Mouse (Mus musculus): ENCODE measurements around the gene Gucy2g.
A peak's percentile ranks its signal among the peaks of the same experiment; 100 is the strongest.

The Gucy2g gene

GRCm38 (mm10) chr19:55247991-55248520, 7.0 kb upstream of the Gucy2g start:
- DNase-seq (ENCODE audit: low read depth, low spot score): no peak

DNA sequence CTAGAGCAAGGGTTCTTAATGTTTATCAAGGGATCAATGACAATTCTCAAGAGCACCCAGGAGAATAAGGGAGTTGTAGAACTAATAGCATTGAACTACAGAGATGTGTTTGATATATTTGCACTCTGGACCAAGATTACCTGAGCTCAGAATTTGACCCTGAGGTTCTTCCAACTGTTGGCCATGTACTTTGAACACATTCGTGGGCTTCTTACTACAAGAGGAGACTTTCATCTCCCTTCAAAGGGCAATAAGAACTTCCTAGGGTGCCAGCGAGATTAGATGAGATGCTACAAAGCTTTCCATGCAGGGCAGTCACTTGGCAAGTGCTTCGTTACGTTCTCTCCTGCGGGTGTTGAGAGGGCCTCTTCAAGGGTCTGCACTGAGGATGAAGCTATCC, 6.5 kb upstream of the Gucy2g start:
- no peak for DNase-seq (ENCODE audit: low read depth, low spot score)

DNA sequence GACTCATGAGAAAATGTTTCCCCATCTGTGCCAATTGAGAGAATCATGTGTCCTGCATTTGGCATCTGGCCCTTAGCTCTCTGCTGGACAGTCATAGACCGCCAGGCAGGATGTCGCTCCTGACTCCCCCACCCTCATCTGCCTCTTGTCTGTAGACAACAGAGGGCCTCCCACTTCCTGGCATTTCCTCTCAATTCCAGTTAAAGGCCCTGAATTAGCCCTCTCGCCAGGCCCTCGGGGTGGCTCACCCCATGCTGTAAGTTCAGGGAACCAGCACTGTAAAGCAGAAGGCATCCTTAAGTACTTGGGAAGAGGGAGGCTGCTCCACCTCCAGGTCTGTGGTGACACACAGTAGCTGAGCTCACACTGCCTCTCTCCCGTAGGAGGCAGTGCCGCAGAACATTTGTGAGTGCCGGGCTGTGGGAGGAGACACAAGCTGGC, 3.8 kb upstream of the Gucy2g start:
- DNase-seq (ENCODE audit: low read depth, low spot score): no peak

DNA sequence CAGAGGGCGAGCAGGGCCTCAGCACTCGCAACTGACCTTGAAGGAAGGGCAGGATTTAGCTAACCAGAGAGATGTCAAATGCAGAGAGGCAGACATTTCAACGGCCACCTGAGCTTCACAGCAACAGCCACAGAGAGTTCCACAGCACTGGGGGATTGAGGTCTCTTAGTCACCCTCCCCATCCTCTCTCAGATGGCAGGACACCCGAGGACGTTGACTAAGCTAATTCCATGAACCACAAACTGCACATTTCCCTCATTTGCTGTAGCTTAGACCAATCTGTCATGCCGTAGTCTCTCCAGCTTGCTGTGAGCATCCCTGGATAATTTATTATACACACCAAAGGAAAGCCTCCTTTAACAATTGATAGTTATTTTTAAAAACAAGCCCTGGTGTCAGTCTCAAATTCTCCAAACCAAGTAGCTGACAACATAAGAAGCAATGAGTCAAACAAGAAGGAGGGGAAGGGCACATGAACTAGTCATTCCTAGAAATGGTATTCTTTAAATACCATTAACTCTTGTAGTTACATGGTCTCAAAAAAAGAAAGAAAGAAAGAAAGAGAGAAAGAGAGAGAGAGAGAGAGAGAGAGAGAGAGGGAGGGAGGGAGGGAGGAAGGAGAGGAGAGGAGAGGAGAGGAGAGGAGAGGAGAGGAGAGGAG, 1.1 kb downstream of the Gucy2g start:
- no peak for DNase-seq (ENCODE audit: low read depth, low spot score)

GRCm38 (mm10) chr19:55236564-55236963, 4.5 kb downstream of the Gucy2g start:
- DNase-seq (ENCODE audit: low read depth, low spot score): no peak

GRCm38 (mm10) chr19:55236026-55236425, 5.0 kb downstream of the Gucy2g start:
- no peak for DNase-seq (ENCODE audit: low read depth, low spot score)

DNA sequence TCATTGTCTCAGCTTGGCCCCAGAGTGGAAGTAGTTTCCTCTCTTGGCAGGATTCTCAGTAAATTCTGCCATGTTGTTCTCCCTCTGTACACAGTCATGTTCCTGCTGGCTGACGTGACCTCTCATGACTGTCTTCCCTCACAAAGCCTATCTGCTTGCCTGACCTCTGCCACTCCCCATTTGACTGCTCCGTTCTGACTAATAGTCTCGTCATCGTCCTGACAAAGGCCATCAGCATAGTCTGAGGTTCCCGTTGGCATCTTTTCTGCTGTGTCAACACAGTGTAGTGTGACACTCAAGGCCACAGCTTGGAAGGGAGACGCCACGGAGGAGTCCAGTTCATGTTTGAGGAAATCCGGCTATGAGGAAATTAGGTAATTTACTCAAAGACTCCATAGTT, 8.9 kb downstream of the Gucy2g start:
- no peak for DNase-seq (ENCODE audit: low read depth, low spot score)

DNA sequence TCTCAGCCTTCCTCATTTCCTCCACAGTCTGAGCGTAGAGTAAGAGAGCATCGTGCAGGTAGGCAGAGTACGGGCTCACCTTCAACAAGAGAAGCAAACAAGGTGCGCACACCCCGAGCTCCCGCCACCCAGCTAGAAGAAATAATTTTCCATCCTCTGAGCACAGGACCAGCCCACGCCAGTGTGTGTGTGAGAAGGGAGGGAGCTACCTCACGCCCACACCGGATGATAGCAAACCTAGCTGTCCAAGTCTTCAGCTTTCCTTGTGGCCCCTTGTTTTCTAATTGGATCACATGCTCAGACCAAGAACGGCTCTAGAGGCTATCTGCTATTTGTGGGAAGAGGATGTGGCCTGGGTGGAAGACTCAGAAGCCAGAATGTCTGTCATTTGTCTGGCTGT, 10.0 kb downstream of the Gucy2g start:
- peak; percentile 16 for DNase-seq (ENCODE audit: low read depth, low spot score)

DNA sequence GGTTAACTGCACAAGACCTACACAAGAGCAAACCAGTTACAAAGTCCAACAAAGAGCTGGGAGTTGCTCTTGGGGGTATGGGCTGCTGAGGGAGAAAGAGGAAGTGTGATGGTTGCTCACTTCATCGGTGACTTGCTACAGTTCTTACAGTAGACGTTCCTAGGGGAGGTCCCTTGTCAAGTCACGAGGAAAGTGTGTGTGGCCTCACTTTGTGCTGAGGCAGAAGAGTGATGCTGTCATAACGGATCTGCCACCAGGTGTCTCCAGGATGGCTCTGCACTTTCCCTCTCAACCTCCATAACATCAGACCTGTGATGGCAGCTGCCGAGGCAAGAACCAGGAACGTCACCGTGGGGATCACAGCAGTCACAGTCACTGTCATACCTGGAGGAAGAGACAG, 13.9 kb downstream of the Gucy2g start:
- peak; percentile 39 for DNase-seq (ENCODE audit: low read depth, low spot score)

DNA sequence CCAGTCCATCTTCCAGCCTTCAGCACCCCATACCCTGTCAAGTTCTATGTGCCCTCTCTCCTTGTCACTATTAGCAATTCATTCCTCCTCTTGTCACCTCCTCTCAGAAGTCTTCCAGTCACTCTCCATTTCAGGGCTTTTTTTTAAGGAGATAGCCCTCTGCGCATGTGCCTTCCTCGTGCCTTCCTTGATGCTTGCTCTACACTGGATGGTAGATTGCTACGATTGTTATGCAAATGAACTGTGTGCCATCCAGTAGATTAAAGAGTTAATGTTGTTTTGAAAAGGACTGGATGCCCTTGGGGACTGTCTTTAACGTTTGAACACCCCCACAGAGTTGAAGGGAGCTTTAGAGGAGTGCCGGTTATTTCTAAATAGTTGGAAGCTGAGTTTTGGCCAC, 14.4 kb downstream of the Gucy2g start:
- DNase-seq (ENCODE audit: low read depth, low spot score): no peak

- DNase-seq (ENCODE audit: low read depth, low spot score): no peak
These were observed 18.8 kb downstream of the Gucy2g start for GRCm38 (mm10) chr19:55222268-55222667.

- DNase-seq (ENCODE audit: low read depth, low spot score): no peak
These were observed 19.8 kb downstream of the Gucy2g start for GRCm38 (mm10) chr19:55221208-55221607.

DNA sequence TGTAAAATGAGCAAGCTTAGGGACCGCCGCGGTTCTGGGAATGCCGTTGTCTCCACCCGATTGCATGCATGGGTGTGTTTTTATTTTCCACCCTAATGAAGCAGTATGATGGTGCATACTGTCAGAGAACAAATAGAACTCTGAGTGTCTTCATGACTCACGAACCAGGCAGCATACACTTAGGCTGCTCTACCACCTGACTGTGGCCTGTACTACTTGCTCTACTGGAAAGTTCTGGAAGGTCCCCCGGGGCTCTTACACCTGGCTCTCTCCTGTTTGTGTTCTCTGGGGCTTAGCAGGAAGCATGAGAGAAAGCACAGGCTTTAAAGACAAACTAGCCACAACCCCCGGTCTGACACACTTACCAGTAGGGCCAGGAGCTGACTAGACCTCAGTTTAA, 21.7 kb downstream of the Gucy2g start:
- DNase-seq (ENCODE audit: low read depth, low spot score): no peak

DNA sequence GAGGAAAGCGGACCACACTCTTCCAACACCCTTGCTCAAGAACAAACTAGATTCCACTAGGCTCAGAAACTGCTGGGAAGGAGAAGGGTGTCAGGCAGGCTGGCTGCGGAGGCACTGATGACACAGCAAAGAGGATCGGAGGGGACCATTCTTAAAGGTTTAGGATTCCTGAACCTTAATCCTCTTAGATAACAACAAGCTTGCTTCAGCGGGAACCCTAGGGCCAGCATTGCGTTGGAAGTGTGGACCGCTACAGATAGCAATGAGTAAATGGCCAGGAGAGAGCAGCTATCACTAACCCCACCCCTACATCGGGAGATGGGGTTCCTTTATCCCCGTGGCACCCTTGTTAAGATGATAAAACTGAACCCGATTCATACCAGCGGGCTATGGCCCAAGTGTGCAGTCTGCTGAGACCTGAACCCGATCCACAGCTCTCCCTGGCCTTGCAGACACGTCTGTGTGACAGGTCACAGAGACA, 22.3 kb downstream of the Gucy2g start:
- no peak for DNase-seq (ENCODE audit: low read depth, low spot score)

DNA sequence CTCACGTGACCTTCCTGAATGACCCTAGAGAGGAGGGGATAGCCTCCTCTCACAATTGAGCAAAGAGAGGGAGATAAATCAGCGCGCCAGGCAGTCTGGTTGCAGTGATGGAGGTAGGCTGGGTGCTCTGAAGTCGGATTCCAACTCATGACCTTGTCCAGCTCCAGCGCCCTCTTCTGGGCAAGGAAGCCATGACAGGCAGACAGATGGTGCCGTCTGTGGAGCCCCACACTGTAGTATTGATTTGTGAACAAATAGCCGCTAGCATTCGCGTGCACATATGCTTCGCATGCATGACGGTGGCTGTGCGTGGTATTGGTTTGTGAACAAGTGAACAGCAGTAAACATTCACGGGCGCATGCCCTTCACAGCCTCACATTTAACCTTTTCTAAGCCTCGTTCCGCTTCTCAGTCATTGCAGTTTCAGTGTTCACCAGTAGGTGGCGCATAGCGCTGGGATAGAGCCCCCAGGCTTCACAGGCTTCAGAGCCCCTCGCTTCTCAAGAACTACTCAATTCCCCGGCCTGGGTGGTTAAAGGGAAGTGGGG, 22.8 kb downstream of the Gucy2g start:
- DNase-seq (ENCODE audit: low read depth, low spot score): peak; percentile 85

- no peak for DNase-seq (ENCODE audit: low read depth, low spot score)
These were observed 23.7 kb downstream of the Gucy2g start for GRCm38 (mm10) chr19:55217365-55217764.

GRCm38 (mm10) chr19:55216876-55217275, 24.2 kb downstream of the Gucy2g start:
- no peak for DNase-seq (ENCODE audit: low read depth, low spot score)

DNA sequence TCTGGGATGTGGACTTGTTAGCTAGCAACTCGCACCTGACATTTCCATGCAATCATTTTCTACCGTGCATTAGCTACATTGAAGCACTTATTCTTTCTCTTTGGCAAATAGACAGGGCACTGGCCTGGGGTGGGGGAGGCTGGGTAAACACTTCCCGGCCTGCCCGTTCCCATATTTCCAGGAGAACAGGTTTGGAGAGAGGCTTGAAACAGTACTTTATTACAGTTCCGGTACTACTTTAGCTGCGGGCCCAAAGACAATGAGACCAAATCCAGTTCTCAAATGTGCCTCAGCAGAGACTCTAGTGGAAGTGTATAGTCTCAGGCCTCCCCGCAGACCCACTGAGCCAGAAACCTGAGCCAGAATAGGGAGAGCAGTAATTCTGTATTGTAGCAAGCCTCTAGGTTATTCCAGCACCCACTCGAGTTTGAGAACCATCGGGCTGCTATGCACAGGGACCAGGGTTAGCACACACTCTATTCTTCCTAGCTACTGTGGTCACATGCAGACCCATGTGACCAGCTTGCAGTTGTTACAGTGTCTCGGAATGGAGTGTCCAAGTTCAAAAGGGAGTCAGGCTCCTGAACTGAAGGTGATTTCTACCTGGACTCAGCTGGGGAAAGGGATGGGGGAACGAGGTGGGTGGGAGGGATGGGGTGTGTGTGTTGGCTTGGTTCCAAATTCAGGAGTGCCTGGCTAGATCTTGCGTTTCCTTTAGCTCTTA, 27.3 kb downstream of the Gucy2g start:
- no peak for DNase-seq (ENCODE audit: low read depth, low spot score)

DNA sequence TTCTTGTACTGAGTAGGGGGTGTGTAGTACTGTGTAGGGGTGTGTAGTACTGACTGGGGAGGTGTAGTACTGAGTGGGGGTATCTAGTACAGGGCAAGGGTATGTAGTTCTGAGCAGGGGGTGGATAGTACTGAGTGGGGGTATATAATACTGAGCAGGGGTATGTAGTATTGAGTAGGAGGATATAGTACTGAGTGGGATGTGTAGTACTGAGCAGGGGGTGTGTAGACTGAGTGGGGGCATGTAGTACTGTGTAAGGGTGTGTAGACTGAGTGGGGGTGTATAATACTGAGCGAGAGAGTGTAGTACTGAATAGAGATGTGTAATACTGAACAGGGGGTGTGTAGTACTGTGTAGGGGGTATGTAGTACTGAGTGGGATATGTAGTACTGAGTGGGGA, 29.3 kb downstream of the Gucy2g start:
- no peak for DNase-seq (ENCODE audit: low read depth, low spot score)

DNA sequence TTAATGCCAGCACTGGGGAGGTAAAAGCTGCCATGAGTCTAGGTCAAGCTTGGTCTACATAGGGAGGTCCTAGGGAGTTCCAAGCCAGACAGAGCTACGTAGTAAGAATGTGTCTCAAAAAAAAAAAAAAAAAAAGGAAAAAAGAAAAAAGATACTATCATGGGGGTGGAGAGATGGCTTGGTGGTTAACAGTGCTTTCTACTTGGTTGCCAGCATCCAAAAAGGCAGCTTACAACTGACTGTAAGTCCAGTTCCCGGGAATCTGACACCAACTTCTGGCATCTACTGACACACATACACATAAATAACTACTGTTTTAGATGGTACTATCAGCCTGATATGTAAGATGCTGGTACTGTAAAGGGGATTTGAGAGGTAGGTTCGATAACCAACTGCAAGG, 32.0 kb downstream of the Gucy2g start:
- DNase-seq (ENCODE audit: low read depth, low spot score): no peak

DNA sequence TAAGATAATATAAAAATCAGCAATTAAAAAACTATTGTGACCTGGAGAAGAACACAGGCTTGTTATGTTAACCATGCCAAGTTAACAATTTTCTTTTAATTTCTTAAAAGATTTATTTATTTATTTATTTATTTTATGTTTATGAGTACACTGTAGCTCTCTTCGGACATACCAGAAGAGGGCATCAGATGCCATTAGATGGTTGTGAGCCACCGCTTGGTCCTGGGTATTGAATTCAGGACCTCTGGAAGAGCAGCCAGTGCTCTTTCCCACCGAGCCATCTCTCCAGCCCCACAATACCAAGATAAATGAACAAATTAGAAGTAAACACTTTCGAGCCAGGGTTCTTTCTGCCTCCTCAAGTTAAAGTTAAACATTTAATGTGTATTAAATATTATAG, 32.4 kb downstream of the Gucy2g start:
- no peak for DNase-seq (ENCODE audit: low read depth, low spot score)

DNA sequence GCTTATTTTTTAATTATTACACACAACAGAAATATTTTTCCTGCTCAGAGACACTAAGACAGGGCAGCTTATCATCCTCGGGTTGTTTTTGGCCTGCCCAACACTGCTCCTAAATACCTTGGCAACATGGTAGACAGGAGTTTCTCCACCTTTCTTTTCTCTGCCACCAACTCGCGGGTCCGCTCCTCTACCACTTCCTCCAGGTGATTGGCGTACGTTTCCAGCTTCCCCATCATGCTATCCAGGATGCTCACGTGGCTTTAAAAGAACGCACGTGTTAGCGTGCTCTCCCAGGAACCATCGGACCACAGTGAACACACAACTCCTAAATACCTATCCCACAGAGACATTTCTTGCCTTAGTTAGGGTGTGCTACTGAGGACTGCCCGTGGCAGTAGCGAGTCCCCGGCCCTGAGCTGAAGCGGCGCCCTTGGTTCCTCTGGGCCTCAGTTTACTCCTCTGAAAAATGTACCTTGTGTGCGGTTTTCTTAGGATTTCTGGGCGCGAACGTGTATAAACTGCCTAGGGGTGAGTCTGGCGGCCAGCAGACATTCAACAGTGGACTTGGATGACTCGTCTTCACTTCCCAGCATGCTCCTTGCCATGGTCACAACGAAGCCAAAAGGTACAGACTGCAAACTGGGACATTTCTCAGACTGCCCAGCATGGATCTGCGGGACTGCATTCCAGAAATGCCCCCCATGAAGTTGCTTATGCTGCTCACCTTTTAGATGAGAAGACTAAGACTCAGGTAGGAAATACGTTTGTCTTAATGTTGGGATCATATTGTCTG, 33.1 kb downstream of the Gucy2g start:
- no peak for DNase-seq (ENCODE audit: low read depth, low spot score)
